Comparison of ENCODE assay signal across 13 mouse cellular contexts in genomic region chr10:110929756-110930155, GRCm38 (mm10). TPM values are rescaled to one million over a fixed set of nuclear protein-coding genes. Genes with fewer than 3 reads are reported as not detected.
DNase-seq lines count a peak whose midpoint lies in the region; ATAC-seq lines count a peak whose summit lies in the region.
"Had no signal": no experiment of that assay in that cellular context is flagged by ENCODE, and none has a peak within 500 bp of the region (broad histone marks: within the 10 kb centered on the region; RNA-seq: fewer than 3 reads in every experiment).

No protein-coding gene starts in this region.

- no peak overlapping the region for H3K4me3 ChIP-seq in hindbrain, embryonic 10.5 days
- no peak overlapping the region for H3K4me3 ChIP-seq in hindbrain, embryonic 11.5 days (ENCODE audit: low read depth, low read length)
- H3K4me3 ChIP-seq in midbrain, embryonic 15.5 days = no peak overlapping the region
- no peak overlapping the region for H3K4me3 ChIP-seq in midbrain, embryonic 11.5 days (ENCODE audit: low read depth, low read length)
- H3K4me3 ChIP-seq in embryonic facial prominence, embryonic 10.5 days = no peak overlapping the region
- H3K4me3 ChIP-seq: layer of hippocampus, adult 2 months; neural tube, embryonic 12.5 days had no signal

- no peak for DNase-seq in hindbrain, embryonic 10.5 days (ENCODE audit: low spot score)
- DNase-seq in hindbrain, embryonic 11.5 days (ENCODE audit: low spot score) = no peak
- no peak for DNase-seq in midbrain, embryonic 11.5 days (ENCODE audit: low spot score, missing footprints)
- DNase-seq in embryonic facial prominence, embryonic 10.5 days (ENCODE audit: low spot score) = no peak
- DNase-seq in spleen, postnatal 10 days (ENCODE audit: low spot score in 2 of 2) = no peak
- no peak for DNase-seq in gastrocnemius, postnatal 10 days
- DNase-seq: gastrocnemius, postnatal 14 days; thymus, adult 2 months had no signal

- peaks cover 4% of the 10 kb centered on the region; the same call in 1 of the 2 replicates for H3K36me3 ChIP-seq in hindbrain, embryonic 10.5 days
- no peaks in the 10 kb centered on the region for H3K36me3 ChIP-seq in hindbrain, embryonic 11.5 days (ENCODE audit: control insufficient read depth, insufficient read depth, low read length)
- no peaks in the 10 kb centered on the region for H3K36me3 ChIP-seq in midbrain, embryonic 15.5 days (replicated peaks)
- no peaks in the 10 kb centered on the region for H3K36me3 ChIP-seq in midbrain, embryonic 11.5 days (ENCODE audit: control insufficient read depth, insufficient read depth, low read length)
- peaks cover 39% of the 10 kb centered on the region for H3K36me3 ChIP-seq in embryonic facial prominence, embryonic 10.5 days (replicated peaks)
- H3K36me3 ChIP-seq: G1E; neural tube, embryonic 12.5 days had no signal

- no peaks in the 10 kb centered on the region for H3K27me3 ChIP-seq in hindbrain, embryonic 10.5 days (ENCODE audit: insufficient read depth, poor library complexity, severe bottlenecking)
- no peaks in the 10 kb centered on the region for H3K27me3 ChIP-seq in hindbrain, embryonic 11.5 days (ENCODE audit: control insufficient read depth, insufficient read depth, low read length)
- no peaks in the 10 kb centered on the region for H3K27me3 ChIP-seq in midbrain, embryonic 15.5 days (replicated peaks)
- no peaks in the 10 kb centered on the region for H3K27me3 ChIP-seq in midbrain, embryonic 11.5 days (ENCODE audit: control insufficient read depth, insufficient read depth, low read length)
- H3K27me3 ChIP-seq in embryonic facial prominence, embryonic 10.5 days (replicated peaks; ENCODE audit: low read depth, poor library complexity, severe bottlenecking) = no peaks in the 10 kb centered on the region
- H3K27me3 ChIP-seq: neural tube, embryonic 12.5 days had no signal

- H3K27ac ChIP-seq in hindbrain, embryonic 10.5 days = 0 out of 2 replicates have a peak overlapping the region, but pooled peaks have one; percentile 6
- no peak overlapping the region for H3K27ac ChIP-seq in hindbrain, embryonic 11.5 days (ENCODE audit: low read depth, low read length)
- H3K27ac ChIP-seq in midbrain, embryonic 15.5 days = no peak overlapping the region
- H3K27ac ChIP-seq in midbrain, embryonic 11.5 days (ENCODE audit: low read depth, low read length) = no peak overlapping the region
- peak overlapping the region; percentile 10 for H3K27ac ChIP-seq in embryonic facial prominence, embryonic 10.5 days (replicated peaks)
- H3K27ac ChIP-seq: layer of hippocampus, adult 2 months; neural tube, embryonic 12.5 days had no signal

- ATAC-seq in hindbrain, embryonic 11.5 days (ENCODE audit: low FRiP score) = no peak
- peak; percentile 38; the same call in 1 of the 2 replicates for ATAC-seq in midbrain, embryonic 15.5 days (replicated peaks)
- no peak for ATAC-seq in midbrain, embryonic 11.5 days (ENCODE audit: low FRiP score)
- ATAC-seq: lung, postnatal 0 days had no signal

- peaks cover 48% of the 10 kb centered on the region for H3K4me1 ChIP-seq in hindbrain, embryonic 10.5 days (replicated peaks)
- no peaks in the 10 kb centered on the region for H3K4me1 ChIP-seq in hindbrain, embryonic 11.5 days (replicated peaks; ENCODE audit: control insufficient read depth, insufficient read depth, low read length)
- peaks cover 20% of the 10 kb centered on the region for H3K4me1 ChIP-seq in midbrain, embryonic 15.5 days
- H3K4me1 ChIP-seq in midbrain, embryonic 11.5 days (ENCODE audit: control insufficient read depth, insufficient read depth, low read length) = peaks cover 18% of the 10 kb centered on the region
- peaks cover 70% of the 10 kb centered on the region for H3K4me1 ChIP-seq in embryonic facial prominence, embryonic 10.5 days

- no peak overlapping the region for H3K4me2 ChIP-seq in hindbrain, embryonic 11.5 days (replicated peaks; ENCODE audit: low read depth, low read length)
- no peak overlapping the region for H3K4me2 ChIP-seq in midbrain, embryonic 15.5 days
- no peak overlapping the region for H3K4me2 ChIP-seq in midbrain, embryonic 11.5 days
- H3K4me2 ChIP-seq: neural tube, embryonic 12.5 days had no signal

- 73% methylated on average over 4 of the region's 4 CpGs for WGBS in hindbrain, embryonic 10.5 days
- WGBS in hindbrain, embryonic 11.5 days = 80% methylated on average over 4 of the region's 4 CpGs
- WGBS in midbrain, embryonic 15.5 days = 53% methylated on average over 4 of the region's 4 CpGs
- 76% methylated on average over 4 of the region's 4 CpGs for WGBS in midbrain, embryonic 11.5 days
- WGBS in embryonic facial prominence, embryonic 10.5 days = 71% methylated on average over 4 of the region's 4 CpGs

- H3K9ac ChIP-seq in hindbrain, embryonic 11.5 days (ENCODE audit: low read depth, low read length) = no peak overlapping the region
- no peak overlapping the region for H3K9ac ChIP-seq in midbrain, embryonic 15.5 days
- no peak overlapping the region for H3K9ac ChIP-seq in midbrain, embryonic 11.5 days (ENCODE audit: low read length)
- H3K9ac ChIP-seq: neural tube, embryonic 12.5 days had no signal

- no peaks in the 10 kb centered on the region for H3K9me3 ChIP-seq in hindbrain, embryonic 10.5 days
- H3K9me3 ChIP-seq in hindbrain, embryonic 11.5 days (ENCODE audit: control insufficient read depth, low read length) = no peaks in the 10 kb centered on the region
- H3K9me3 ChIP-seq in midbrain, embryonic 15.5 days = no peaks in the 10 kb centered on the region
- no peaks in the 10 kb centered on the region for H3K9me3 ChIP-seq in midbrain, embryonic 11.5 days (ENCODE audit: control insufficient read depth, low read length)
- no peaks in the 10 kb centered on the region for H3K9me3 ChIP-seq in embryonic facial prominence, embryonic 10.5 days
- H3K9me3 ChIP-seq: G1E; neural tube, embryonic 12.5 days had no signal

RNA-seq across cellular contexts. Expression of gene Csrp2, which starts 10.2 kb away (rescaled TPM):
- polyA plus RNA-seq in hindbrain, embryonic 10.5 days (2016; fragmentation: Nextera tagmentation; extraction: Ambion mirVana) = 185 and 198 TPM in 2 replicates
- polyA plus RNA-seq in hindbrain, embryonic 11.5 days (2014; fragmentation: Nextera tagmentation; extraction: Ambion mirVana) = 150 and 156 TPM in 2 replicates
- polyA plus RNA-seq in midbrain, embryonic 15.5 days (2015; fragmentation: Nextera tagmentation; extraction: Ambion mirVana) = 109 and 111 TPM in 2 replicates
- polyA plus RNA-seq in midbrain, embryonic 11.5 days (2014; fragmentation: Nextera tagmentation; extraction: Ambion mirVana) = 165 and 166 TPM in 2 replicates
- polyA plus RNA-seq in embryonic facial prominence, embryonic 10.5 days (2016; fragmentation: Nextera tagmentation; extraction: Ambion mirVana) = 275 and 290 TPM in 2 replicates
- total RNA-seq in gastrocnemius, postnatal 10 days (2021) = 10 to 100 TPM; 39.6 to 43.8 TPM
- polyA plus RNA-seq: G1E had no signal

Comparison
In these comparisons a context has a peak if more than half of its experiments do, and no peak if none do; other contexts are left out.
1. H3K27ac ChIP-seq: peak in hindbrain, embryonic 10.5 days (single experiment) and embryonic facial prominence, embryonic 10.5 days (single experiment); none in hindbrain, embryonic 11.5 days (single experiment), midbrain, embryonic 15.5 days (single experiment) and midbrain, embryonic 11.5 days (single experiment).